ENCODE assay signal across 23 mouse cellular contexts in the genomic region with DNA sequence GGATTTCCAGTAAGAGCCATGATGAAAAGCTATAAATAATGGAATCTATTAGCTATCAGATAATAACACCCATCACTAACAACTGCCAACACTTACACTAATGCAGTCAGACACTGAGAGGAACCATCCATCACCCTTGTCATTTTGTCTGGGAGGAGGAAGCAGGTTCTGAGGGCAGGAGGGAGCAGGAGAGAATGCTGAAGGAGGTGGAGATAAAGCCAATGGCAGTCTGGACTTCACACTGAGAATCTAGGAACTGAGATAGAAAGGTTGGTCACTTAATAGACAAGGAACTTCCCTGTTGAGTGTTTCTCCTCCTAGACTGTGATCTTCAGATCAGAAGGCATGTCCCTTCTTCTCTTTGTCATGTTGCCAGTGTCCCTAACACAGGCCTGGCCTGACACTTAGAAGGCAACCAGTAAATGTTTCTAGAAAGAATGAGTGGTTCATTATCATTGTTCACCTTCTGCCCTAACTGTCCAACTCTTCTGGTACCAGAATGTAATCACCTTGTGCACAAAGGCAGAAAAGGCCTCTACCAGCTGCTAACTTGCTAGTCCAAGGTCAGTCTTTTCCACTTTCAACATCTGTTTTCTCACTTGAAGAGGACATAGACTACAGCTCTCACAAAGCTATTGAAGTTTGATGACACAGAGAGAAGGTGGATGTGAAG.
DNase-seq lines count a peak whose midpoint lies in the region; ATAC-seq and TF ChIP-seq lines count a peak whose summit lies in the region.
"Had no signal": no experiment of that assay in that cellular context is flagged by ENCODE, and none has a peak within 500 bp of the region (broad histone marks: within the 10 kb centered on the region; RNA-seq: fewer than 3 reads in every experiment).

No protein-coding gene starts in this region.

- TF ChIP-seq EP300 in heart, adult 2 months (IDR thresholded peaks at IDR 0.05; ENCODE audit: insufficient read depth, low read depth, low read length), result no peak

- H3K4me2 ChIP-seq in heart, embryonic 11.5 days, result no peak overlapping the region
- H3K4me2 ChIP-seq in neural tube, embryonic 13.5 days, result no peak overlapping the region
- no peak overlapping the region for H3K4me2 ChIP-seq in neural tube, embryonic 15.5 days
- H3K4me2 ChIP-seq: heart, embryonic 15.5 days; liver, embryonic 13.5 days; lung, embryonic 14.5 days; stomach, embryonic 15.5 days had no signal

- TF ChIP-seq CTCF in heart, adult 2 months (IDR thresholded peaks at IDR 0.05), result no peak
- no peak for TF ChIP-seq CTCF in small intestine, adult 2 months (IDR thresholded peaks at IDR 0.05; ENCODE audit: extremely low read depth, insufficient read length, insufficient replicate concordance, low read depth, low read length)

- H3K79me2 ChIP-seq in heart, adult 2 months (replicated peaks; ENCODE audit: control insufficient read depth, insufficient read depth, low read length), result no peaks in the 10 kb centered on the region

- TF ChIP-seq POLR2A in heart, adult 2 months (IDR thresholded peaks at IDR 0.05; ENCODE audit: insufficient read depth, low read depth, low read length), result no peak
- TF ChIP-seq POLR2A in small intestine, adult 2 months (IDR thresholded peaks at IDR 0.05; ENCODE audit: low read depth, low read length), result no peak

- H3K4me3 ChIP-seq in heart, adult 2 months, result no peak overlapping the region
- H3K4me3 ChIP-seq in heart, embryonic 11.5 days (ENCODE audit: low read depth, low read length), result no peak overlapping the region
- H3K4me3 ChIP-seq in neural tube, embryonic 13.5 days, result no peak overlapping the region
- no peak overlapping the region for H3K4me3 ChIP-seq in neural tube, embryonic 15.5 days (replicated peaks)
- no peak overlapping the region for H3K4me3 ChIP-seq in small intestine, adult 2 months (ENCODE audit: low read depth, low read length)
- H3K4me3 ChIP-seq: heart, embryonic 15.5 days; liver, embryonic 13.5 days; stomach, embryonic 15.5 days had no signal

- H3K9ac ChIP-seq in heart, adult 2 months (ENCODE audit: low read depth, low read length), result no peak overlapping the region
- no peak overlapping the region for H3K9ac ChIP-seq in heart, embryonic 11.5 days (ENCODE audit: low read depth, low read length)
- no peak overlapping the region for H3K9ac ChIP-seq in neural tube, embryonic 13.5 days
- no peak overlapping the region for H3K9ac ChIP-seq in neural tube, embryonic 15.5 days (replicated peaks)
- H3K9ac ChIP-seq: heart, embryonic 15.5 days; liver, embryonic 13.5 days; lung, embryonic 14.5 days; stomach, embryonic 15.5 days had no signal

- peaks cover 11% of the 10 kb centered on the region for H3K4me1 ChIP-seq in heart, adult 2 months (ENCODE audit: control insufficient read depth, insufficient read depth, low read length)
- H3K4me1 ChIP-seq in heart, embryonic 11.5 days (ENCODE audit: control insufficient read depth, insufficient read depth, low read length), result no peaks in the 10 kb centered on the region
- H3K4me1 ChIP-seq in neural tube, embryonic 13.5 days (replicated peaks), result peaks cover 10% of the 10 kb centered on the region
- H3K4me1 ChIP-seq in neural tube, embryonic 15.5 days, result no peaks in the 10 kb centered on the region
- peaks cover 14% of the 10 kb centered on the region; the same call in 1 of the 2 replicates for H3K4me1 ChIP-seq in small intestine, adult 2 months (ENCODE audit: control insufficient read depth, insufficient read depth, insufficient read length, low read length)
- H3K4me1 ChIP-seq: liver, embryonic 13.5 days; stomach, embryonic 15.5 days had no signal

- peak overlapping the region; percentile 3; the same call in 1 of the 2 replicates for H3K27ac ChIP-seq in heart, adult 2 months
- no peak overlapping the region for H3K27ac ChIP-seq in heart, embryonic 11.5 days (ENCODE audit: low read depth, low read length)
- peak overlapping the region; percentile 18; the same call in 1 of the 2 replicates for H3K27ac ChIP-seq in neural tube, embryonic 13.5 days (replicated peaks)
- H3K27ac ChIP-seq in neural tube, embryonic 15.5 days (replicated peaks), result no peak overlapping the region
- H3K27ac ChIP-seq in small intestine, adult 2 months (ENCODE audit: insufficient read depth, low read depth, low read length), result peak overlapping the region; percentile 37; the same call in 1 of the 2 replicates
- H3K27ac ChIP-seq: hindbrain, postnatal 0 days; kidney, postnatal 0 days; liver, embryonic 13.5 days; stomach, embryonic 15.5 days had no signal

- ATAC-seq in heart, embryonic 11.5 days (replicated peaks; ENCODE audit: insufficient number of reproducible peaks, low FRiP score, low TSS enrichment), result no peak
- no peak; the same call in 1 of the 2 replicates for ATAC-seq in neural tube, embryonic 13.5 days (ENCODE audit: low read depth)
- no peak for ATAC-seq in neural tube, embryonic 15.5 days (ENCODE audit: low FRiP score)
- ATAC-seq: forebrain, embryonic 14.5 days; hindbrain, postnatal 0 days; midbrain, embryonic 16.5 days had no signal

- H3K27me3 ChIP-seq in heart, adult 2 months (ENCODE audit: control insufficient read depth, insufficient read depth, low read length), result no peaks in the 10 kb centered on the region
- H3K27me3 ChIP-seq in heart, embryonic 11.5 days (ENCODE audit: control insufficient read depth, insufficient read depth, low read length), result no peaks in the 10 kb centered on the region
- no peaks in the 10 kb centered on the region for H3K27me3 ChIP-seq in neural tube, embryonic 13.5 days
- no peaks in the 10 kb centered on the region for H3K27me3 ChIP-seq in neural tube, embryonic 15.5 days (replicated peaks)
- H3K27me3 ChIP-seq in small intestine, adult 2 months (ENCODE audit: control insufficient read depth, insufficient read depth, low read length), result no peaks in the 10 kb centered on the region
- H3K27me3 ChIP-seq: heart, embryonic 15.5 days; liver, embryonic 13.5 days; stomach, embryonic 15.5 days had no signal

- DNase-seq in heart, adult 2 months, result peak in 1 of 2 experiments; percentile 16
- DNase-seq in induced T-regulatory cell, adult 2 months (ENCODE audit: low read depth), result peak; percentile 14
- no peak for DNase-seq in adrenal gland, adult 2 months
- no peak for DNase-seq in right cerebral cortex, postnatal 36 days (ENCODE audit: low spot score in 2 of 2)
- DNase-seq: adrenal gland, adult 8-10 months; cerebellum, adult 2 months; cerebellum, postnatal 25 days; gastrocnemius, postnatal 10 days; kidney, adult 18-20 months; liver, embryonic 13.5 days; lung, embryonic 14.5 days; right cerebral cortex, postnatal 25 days; thymus, postnatal 36 days had no signal

- intact Hi-C loops in heart, adult 2 months (cut with DNase I), result loop anchor here (5.0 kb wide), 3 partner anchors 91 to 194 kb away; no protein-coding TSS in a partner anchor

- no peaks in the 10 kb centered on the region for H3K36me3 ChIP-seq in heart, adult 2 months (ENCODE audit: control insufficient read depth, insufficient read depth, low read length)
- H3K36me3 ChIP-seq in heart, embryonic 11.5 days (ENCODE audit: control insufficient read depth, insufficient read depth, low read length), result no peaks in the 10 kb centered on the region
- no peaks in the 10 kb centered on the region for H3K36me3 ChIP-seq in neural tube, embryonic 13.5 days
- H3K36me3 ChIP-seq in neural tube, embryonic 15.5 days, result no peaks in the 10 kb centered on the region
- H3K36me3 ChIP-seq in small intestine, adult 2 months (ENCODE audit: control insufficient read depth, insufficient read depth, low read length), result no peaks in the 10 kb centered on the region
- H3K36me3 ChIP-seq: heart, embryonic 15.5 days; liver, embryonic 13.5 days; stomach, embryonic 15.5 days had no signal

- H3K9me3 ChIP-seq in heart, embryonic 11.5 days (replicated peaks; ENCODE audit: control insufficient read depth, low read length), result no peaks in the 10 kb centered on the region
- H3K9me3 ChIP-seq in neural tube, embryonic 13.5 days, result no peaks in the 10 kb centered on the region
- no peaks in the 10 kb centered on the region for H3K9me3 ChIP-seq in neural tube, embryonic 15.5 days (replicated peaks)
- H3K9me3 ChIP-seq: heart, embryonic 15.5 days; liver, embryonic 13.5 days; stomach, embryonic 15.5 days had no signal

Comparison
In these comparisons a context has a peak if more than half of its experiments do, and no peak if none do; other contexts are left out.
1. H3K27ac ChIP-seq: peak in heart, adult 2 months (single experiment), neural tube, embryonic 13.5 days (single experiment) and small intestine, adult 2 months (single experiment); none in heart, embryonic 11.5 days (single experiment) and neural tube, embryonic 15.5 days (single experiment).